Mouse (Mus musculus) ZHBTc4 (cell line): ENCODE measurements at regions not wholly inside any gene's neighbourhood (a gene's known extent, or its start where the extent isn't known, plus 50 kb on each side); places are given as distances from the start of the nearest gene placed in this dataset.

Source experiments
- DNase-seq: peaks from one replicate; pipeline ENCODE4 v3.0.0-alpha.2; 2011; ENCODE audit warnings: low read depth, low spot score

DNA sequence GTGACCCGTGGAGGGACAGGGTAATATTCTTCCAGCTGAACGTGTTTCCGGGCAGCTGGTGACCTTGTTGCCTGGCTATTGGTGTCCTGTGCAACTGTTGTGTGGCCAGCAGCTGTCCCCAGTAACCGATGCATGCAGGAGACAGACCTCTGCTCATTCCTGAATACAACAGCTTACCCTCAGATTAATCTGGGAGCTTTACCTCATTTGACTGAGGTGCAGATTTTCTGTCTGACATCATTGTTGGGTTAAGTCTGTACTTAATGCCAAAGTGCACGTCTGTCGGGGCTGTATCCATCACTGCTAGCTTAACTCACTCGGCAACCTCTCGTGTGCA lies 119.6 kb upstream of the Mpp6 start:
- DNase-seq = no peak

DNA sequence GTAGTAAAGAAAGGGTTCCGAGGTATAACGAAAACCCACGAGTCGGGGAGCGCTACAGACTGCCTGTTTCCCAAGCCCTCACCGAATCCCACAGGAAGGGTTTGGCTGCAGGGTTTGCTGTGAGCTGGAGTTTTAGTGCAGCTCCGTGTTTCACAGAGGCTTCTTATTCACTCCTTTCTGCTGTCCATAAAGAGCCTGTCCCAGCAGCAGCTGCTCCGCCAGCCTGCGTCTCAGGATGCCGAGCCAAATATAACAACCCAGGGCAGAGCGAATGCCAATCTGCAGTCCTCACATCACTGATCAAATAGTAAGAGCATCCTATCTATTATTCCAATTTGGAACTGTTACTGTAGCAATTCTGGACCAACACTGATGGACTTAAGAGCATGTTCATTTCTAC lies 110.7 kb upstream of the Mpp6 start:
- DNase-seq = no peak

DNA sequence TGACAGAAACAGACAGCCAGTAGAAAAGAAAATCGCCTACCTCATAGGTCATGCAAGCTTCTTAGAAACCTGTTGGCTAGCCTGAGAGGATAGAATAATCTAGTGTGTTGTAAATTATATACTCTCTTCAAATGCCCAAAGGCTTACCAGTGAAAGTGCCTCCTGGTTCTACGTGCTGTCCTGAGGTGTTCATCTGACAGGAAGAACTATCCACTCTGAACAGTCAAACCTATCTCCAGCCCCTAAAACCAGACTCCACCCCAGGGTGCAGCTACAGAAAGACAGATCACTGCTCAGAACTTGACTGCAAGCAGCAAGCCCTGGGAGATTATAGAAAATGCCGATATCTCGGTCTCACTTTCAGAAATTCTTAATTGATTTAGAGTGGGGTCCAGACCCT lies 102.0 kb upstream of the Mpp6 start:
- DNase-seq = no peak

DNA sequence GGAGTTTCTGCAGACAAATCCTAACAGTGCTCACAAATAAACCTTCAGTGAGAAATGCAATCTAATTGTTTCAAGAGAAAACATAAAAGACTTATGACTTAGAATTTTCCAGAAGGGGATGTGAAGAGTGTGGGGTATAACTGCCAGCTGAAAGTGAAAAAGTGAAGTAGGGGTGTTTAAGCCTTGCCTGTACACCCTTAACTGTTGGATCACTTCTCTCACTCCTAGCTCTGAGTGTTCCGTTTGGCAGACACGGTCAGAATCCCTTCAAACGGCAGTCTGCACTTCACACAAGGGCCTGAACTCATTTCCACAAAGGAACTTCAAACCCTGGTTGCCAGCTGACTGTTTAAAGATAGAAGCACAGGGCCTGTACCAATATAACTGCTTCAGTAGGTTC lies 101.2 kb upstream of the Mpp6 start:
- DNase-seq = no peak

DNA sequence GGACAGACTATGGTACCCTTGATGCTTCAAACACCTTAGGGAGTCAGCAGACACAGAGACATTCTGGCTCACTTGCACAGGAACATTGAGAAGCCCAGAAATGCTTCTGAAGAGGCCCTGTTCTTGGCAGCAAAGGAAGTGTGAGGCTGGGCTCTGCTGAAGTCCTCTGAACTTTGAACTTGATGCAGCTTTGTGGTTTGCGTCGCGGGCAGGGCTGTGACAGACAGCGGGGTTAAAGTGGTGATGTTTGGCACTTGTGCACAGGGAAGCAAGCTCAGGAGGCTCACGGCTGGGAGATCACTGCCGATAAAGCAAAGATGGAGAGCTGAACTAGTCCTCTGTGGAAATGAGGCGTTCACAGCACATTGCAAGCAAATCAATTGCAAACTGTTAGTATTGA lies 100.7 kb upstream of the Mpp6 start:
- DNase-seq = no peak

GRCm38 (mm10) chr6:50009856-50010255 lies 100.2 kb upstream of the Mpp6 start:
- no peak for DNase-seq

- DNase-seq = no peak
These were observed 99.0 kb upstream of the Mpp6 start for GRCm38 (mm10) chr6:50011071-50011470.

DNA sequence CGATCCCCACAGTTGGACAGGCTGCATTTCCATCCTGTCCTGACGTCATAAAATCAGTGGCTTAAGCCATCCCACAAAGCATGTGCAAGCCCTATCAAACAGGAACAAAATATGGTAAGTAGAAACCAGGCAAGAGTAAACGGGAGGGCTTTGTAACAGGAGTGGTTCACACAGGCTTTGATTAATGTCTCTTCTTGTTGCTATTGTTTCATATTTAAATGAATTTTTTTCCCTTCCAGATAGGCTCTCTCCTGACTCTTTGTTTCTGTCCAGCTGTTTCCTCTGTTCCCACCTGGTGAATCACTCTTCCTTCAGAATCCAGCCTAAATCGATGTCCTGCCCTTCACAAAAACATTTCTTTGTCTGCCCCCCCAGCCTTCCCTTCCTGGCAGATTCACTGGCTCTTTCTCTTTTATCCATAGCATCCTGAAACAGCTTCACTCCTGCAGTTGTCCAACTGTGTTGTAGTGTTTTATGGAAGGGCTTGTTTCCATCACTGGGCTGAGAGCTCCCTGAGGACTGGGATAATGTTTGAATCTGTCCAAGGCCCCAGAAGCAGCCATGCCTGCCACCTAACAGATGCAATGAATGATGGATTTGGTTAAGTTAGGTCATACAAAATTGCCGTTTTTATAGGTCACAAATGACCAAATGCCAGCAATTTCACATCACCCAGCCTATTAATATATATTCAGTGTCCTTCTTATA lies 98.1 kb upstream of the Mpp6 start:
- DNase-seq = peak; percentile 23

DNA sequence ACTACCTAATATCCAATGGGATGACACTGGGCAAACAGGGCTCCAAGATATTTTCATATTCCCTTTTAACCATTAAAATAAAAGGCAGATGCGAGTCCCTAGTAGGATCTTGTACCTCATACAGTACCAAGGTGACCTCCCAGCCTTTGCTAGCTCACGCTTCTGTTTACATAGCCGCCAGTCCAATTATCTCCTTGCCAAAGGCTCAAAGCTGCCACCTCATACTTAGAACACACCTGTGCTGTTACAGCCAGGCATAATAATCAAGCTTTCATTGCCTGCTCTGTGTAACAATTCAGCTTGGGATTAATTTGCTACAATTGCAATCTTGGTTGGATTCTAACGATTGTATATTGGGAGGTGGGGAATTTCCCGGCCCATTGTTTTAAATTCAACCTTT lies 97.0 kb upstream of the Mpp6 start:
- DNase-seq = no peak

DNA sequence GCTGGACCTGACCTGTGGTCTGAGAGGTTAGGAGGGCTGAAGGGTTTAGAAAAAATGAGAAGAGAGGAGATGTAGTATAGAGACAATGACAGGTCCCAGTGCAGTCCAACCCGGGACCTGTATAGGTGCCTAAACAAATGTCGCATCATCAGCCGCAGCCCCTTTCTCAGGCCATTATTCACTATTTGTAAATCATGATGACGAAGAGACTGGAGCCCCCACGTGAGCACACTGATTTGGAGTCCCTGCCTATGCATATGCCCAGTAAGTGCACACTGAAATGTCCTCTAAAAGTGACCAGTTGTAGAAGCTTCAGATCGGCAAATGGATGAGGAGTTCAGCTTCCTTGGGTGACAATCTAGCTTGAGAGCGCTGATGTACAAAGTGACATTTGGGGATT lies 96.2 kb upstream of the Mpp6 start:
- DNase-seq = no peak

DNA sequence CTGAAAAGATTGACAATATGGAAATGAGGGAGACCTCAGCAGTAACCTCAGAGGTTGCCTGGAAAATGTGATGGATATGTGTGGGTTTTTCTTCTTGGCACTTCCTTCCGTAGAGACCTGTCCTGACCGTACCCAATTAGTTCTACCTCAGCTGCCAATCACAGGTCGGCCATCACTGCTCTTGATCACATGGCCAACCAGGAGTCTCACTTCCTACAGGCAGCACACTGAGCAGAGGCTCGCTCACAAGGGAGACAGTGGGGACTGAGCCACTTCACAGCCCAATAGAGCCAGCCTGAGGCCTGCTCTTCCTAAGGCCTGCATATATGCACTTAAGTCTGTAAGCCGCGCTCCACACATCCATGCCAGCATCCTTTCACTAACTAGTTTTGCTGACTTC lies 82.1 kb upstream of the Mpp6 start:
- no peak for DNase-seq

DNA sequence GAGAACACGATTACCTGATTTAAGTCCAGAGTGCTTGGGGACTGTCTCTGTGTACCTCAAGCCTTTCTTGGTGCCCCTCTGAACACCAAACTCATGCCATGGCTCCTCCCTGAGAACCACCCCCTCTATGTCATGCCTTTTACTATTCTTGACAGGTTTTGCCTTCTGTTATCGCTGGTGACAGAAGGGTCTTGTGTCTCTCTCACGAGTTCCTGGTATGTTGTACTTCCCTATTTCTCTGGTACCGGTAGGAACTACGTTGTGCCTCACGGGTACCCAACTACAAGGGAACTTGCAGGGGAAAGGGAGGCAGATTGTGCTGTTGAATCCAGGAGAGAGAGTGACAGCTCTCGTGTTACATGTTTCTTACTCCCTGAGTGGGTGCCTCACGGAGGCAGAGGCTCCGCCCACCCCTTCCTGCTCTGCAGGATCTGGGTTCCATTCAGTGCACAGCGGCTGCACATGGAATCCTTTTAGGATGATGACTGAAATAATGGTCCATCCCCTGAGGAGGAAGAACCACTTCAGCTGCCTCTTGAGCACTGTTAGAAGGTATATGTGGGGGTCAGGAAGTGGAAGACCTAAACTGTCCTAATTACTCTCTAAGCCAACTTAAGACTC lies 80.0 kb upstream of the Mpp6 start:
- no peak for DNase-seq

DNA sequence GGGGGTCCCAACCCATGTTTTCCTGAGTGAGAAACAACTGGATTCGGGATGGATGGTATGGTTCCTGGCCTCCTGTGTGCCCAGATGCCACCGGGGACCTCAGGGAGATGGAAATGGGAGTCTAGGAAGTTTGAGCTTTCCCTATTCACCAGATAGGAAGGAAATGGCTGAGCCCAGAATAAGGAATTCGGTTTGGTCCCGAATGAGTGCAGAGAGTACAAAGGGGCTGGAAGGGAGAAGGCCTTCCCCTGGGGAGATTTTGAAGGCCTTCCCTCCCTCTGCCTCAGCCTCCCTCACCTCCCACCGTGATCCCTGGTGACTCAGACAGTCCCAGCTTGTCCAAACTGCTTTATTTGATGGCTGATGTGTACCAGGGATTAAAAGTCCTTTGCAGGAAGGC lies 78.7 kb upstream of the Mpp6 start:
- no peak for DNase-seq

DNA sequence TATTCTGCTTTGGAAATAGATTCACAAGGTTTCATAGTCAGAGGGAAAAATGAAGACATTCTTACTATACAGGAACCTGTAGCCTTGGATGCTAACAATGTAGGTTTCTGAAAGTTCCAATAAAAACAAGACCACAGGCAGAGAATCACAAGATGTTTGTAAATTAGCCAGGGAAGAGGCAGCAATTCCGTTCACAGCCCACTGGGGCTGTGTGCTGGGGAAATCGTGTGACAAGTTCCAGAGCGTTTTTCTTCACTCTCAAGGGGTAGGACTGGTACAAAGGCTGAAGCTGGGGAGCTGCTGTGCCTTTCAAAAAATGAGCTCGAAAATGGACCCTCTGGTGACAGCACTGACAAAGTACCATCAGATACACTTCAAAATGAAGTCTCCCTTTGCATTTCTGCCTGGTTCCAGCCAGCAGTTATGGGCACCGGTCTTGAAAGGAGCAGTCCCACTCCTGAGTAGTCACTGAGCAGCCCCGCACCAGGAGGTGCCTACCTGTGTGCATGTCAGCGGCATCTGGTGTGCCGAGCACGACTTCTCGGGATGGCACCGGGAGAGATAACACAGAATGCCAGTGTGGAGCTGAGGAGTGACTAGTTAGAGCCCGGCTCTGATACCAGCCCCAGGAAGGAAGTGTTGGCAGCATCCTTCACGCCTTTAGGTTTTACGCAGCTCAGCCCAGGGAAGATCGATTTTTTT lies 77.0 kb upstream of the Mpp6 start:
- DNase-seq = no peak

- no peak for DNase-seq
These were observed 72.4 kb upstream of the Mpp6 start for GRCm38 (mm10) chr6:50037614-50038013.

DNA sequence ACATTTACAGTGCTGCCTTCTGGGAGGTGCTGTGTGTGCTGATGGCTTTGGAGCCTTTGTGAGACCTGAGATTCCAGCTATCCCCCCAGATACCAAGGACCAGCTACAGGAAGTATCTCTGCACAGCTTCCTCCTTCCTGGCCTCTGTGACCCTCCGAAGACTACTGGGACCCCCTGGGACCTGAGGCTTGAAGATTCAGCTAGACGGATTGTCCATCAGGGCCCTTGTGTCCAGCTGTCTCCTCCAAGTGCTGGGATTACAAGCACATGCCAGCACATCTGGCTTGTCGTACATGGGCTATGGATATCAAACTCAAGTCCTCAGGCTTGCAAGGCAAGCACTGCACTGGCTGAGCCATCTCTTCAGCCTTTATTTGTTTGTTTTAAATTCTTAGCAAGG lies 71.7 kb upstream of the Mpp6 start:
- DNase-seq = no peak

GRCm38 (mm10) chr6:50041044-50041443 lies 69.0 kb upstream of the Mpp6 start:
- no peak for DNase-seq

GRCm38 (mm10) chr6:50042127-50042526 lies 67.9 kb upstream of the Mpp6 start:
- DNase-seq = no peak

DNA sequence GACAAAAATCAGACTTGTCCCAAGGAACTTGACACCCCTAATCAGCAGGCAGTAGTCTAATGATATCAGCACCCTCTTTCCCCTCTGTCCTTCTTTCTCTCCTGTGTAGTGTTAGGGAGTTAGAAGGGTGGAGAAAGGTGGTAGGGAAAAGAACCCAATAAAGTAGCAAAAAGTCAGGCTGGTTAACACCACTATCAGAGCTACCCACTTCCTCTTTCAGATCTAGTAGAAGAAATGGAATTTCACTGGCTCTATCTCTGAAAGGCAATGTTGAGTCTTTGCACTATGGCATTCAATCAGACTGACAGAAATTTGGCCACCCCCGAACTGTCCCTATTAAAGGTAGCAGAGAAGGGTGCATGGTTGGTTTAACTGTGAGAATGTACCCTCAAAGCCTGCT lies 65.9 kb upstream of the Mpp6 start:
- DNase-seq = no peak

DNA sequence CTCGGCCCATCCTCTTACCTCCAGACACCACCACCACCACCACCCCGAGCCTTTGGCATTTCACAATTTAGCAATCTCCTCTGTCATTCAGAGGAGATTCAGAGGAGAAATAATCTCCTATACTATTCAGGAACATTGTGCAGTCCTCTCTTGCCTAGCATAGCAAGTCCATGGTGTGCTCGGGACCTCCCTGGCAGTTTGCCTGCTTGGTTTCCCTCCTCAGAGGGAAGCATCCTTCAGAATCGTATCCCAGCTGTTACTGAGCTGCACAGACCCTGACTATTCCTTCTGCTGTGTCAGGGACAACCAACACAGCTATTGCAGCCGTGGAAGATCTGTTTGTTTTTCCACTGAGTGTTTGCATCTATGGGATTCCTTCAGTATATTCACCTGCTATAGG lies 63.3 kb upstream of the Mpp6 start:
- DNase-seq = no peak

DNA sequence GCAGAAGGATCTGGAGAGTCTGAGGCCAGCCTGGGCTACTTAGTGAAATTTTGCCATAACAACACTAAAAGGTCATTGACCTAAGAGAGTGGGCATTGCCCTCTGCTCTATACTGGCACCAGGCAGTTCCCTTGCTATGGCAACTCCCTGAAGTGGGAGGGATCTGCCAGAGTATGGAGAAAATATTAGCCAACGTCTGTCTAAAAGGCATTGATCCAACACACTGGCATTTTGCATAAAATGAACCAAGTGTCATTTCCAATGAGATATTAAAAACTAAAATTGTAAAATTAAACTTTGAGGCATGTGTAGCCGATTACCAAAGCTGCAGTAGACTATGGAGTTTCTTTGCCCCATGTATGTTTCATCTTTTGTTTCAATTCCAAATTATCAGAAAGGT lies 57.6 kb upstream of the Mpp6 start:
- no peak for DNase-seq

DNA sequence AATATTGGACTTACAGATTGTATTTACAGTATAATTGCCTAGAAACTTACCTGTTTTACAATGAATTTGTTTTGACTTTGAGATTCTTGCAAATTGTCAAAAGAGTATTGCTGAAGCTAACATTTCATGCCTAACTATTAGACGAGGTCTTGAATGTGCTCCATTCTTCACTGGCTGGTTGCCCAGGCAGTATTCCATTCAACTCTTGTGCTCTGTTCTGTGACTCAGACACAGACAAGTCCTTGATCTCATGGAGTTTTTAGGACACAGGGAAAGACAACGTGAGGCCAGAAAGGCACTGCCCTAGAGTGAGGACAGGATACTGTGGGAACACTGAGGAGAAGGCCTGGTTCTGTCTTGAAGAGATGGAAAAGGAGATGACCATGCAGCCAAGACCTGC lies 57.0 kb upstream of the Mpp6 start:
- DNase-seq = no peak

DNA sequence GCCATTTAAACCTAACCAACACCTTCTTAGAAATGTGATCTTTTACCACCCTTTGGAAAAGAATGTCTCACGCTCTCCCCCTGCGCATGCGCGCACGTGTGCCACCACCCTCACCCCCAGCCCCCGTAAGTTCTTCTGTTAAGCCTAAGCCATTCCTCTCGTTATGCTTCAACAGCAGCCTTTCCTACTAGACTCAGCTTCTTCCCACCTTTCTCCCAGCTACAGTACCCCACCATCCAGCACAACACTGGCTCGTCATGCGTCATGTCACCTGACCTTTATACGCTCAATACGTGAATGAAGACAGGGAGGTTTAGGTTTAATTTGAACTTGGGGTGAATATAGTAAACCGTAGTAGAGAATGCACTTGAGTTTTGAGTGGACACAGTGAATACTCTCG lies 55.8 kb upstream of the Mpp6 start:
- DNase-seq = no peak
